Mouse (Mus musculus) cerebellum, adult 2 months (tissue): ENCODE data around the gene Fam118a. TPM values are rescaled to one million over a fixed set of nuclear protein-coding genes. Genes with fewer than 3 reads are reported as not detected.
"Not testable (repeated sequence)": the region's sequence is repeated elsewhere in the genome, so short reads cannot be mapped to it uniquely, and the experiment has no call there.

Source experiments
- DNase-seq, 2 experiments: peaks; one replicate each; pipeline ENCODE4 v3.0.0; 2021
- H3K27ac ChIP-seq: fragments of 200-500 bp; 2 replicates; pipeline ENCODE4 v1.5.1; 2012; ENCODE audit warnings: low read length, control low read depth, inconsistent platforms; ENCODE audit not compliant: insufficient read depth
- H3K27me3 ChIP-seq: fragments of 200-500 bp; 2 replicates; pipeline ENCODE4 v1.6.1; 2012; ENCODE audit warnings: inconsistent platforms, mild to moderate bottlenecking, low read length, moderate library complexity; ENCODE audit not compliant: control insufficient read depth, insufficient read depth
- H3K4me1 ChIP-seq: fragments of 200-500 bp; 2 replicates; pipeline ENCODE4 v1.6.1; 2011; ENCODE audit warnings: low read length; ENCODE audit not compliant: control insufficient read depth, insufficient read depth
- H3K4me3 ChIP-seq: fragments of 200-500 bp; replicated peaks from 2 replicates; pipeline ENCODE3; 2011; ENCODE audit warnings: mild to moderate bottlenecking, low read depth, low read length, control low read depth; ENCODE audit not compliant: insufficient read depth
- CTCF ChIP-seq: fragments of 200-500 bp; IDR thresholded peaks from 2 replicates; pipeline ENCODE4 v1.5.1; 2011; ENCODE audit warnings: low read depth, mild to moderate bottlenecking, control low read depth, low read length, moderate library complexity, borderline replicate concordance; ENCODE audit not compliant: insufficient read depth
- POLR2A ChIP-seq: fragments of 200-500 bp; IDR thresholded peaks from 2 replicates; pipeline ENCODE4 v1.6.1; 2011; ENCODE audit warnings: low read length, control low read depth, borderline replicate concordance; ENCODE audit not compliant: insufficient read depth
- WGBS: fragments of 180-500 bp; shearing (Covaris S2); methylation state at CpG from one replicate; pipeline ENCODE4 v1.1.7; 2018; 5-methylcytosine and 5-hydroxymethylcytosine counted together
- polyA plus RNA-seq: library from polyadenylated mRNA; depleted of rRNA; stranded (reverse); fragments of >200 nt; gene quantifications from 2 replicates; pipeline ENCODE4 v1.2.3, GENCODE M21; 2012; rRNA removed

Fam118a gene
- 17.1 and 17.4 TPM in 2 replicates for polyA plus RNA-seq

DNA sequence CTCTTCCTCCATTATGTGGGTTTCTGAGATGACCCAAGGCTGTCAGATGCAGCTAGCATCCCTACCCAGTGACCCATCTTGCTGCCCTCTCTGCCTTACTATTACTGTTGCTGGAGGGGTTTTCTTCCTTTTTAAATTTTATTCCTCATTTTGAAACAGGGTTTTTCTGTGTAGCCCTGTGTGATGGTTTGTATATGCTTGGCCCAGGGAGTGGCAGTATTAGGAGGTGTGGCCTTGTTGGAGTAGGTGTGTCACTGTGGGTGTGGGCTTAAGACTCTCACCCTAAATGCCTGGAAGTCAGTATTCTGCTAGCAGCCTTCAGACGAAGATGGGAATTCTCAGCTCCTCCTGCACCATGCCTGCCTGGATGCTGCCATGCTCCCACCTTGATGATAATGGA, at the start of gene Fam118a:
Gene Fam118a (plus strand): TSS at position 301 of the 400 bp plus-strand sequence.
- DNase-seq, H3K27me3 ChIP-seq, H3K27ac ChIP-seq, H3K4me3 ChIP-seq, H3K4me1 ChIP-seq: not testable (repeated sequence)
- 68% methylated on average over 1 of the region's 1 CpGs for WGBS

DNA sequence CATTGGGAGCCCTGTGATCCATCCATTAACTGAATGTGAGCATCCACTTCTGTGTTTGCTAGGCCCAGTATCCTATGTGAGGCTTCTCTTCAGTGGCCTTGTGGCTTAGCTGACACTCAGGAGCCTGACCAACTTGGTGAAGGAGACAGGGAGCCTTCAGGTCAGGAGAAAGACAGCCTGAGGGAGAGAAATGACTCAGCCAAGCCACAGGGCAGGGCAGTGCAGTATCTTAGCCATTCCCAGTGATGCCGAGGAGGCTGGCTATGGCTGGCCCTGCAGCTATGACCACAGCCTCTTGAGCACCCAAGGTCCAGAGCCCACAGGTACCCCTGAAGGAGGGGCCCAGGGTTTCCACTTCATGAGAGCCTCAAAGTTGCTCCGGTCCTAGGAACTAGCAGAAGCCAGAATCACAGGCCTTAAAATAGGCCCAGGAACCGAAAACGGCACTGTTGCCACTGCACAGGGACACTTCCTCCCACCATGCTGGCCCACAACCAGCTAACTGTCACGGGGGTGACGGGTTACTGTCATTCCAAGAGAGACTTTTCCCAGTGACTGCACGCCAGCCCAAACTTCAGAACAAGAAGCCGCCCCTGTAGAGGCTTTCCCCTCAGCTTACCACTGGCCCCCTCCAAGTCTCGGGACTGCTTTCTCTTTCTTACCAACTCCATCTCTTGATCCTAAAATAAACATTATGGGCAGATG, 47.0 kb upstream of the Fam118a start:
- TF ChIP-seq POLR2A = no peak
- no peak for TF ChIP-seq CTCF
- no peak for DNase-seq
- Histone ChIP-seq H3K27ac (no peak overlapping the region), H3K4me3 (no peak overlapping the region), H3K27me3 (no peaks in the 10 kb centered on the region), H3K4me1 (peaks cover 35% of the 10 kb centered on the region)
- 25% methylated on average over 9 of the region's 9 CpGs for WGBS

DNA sequence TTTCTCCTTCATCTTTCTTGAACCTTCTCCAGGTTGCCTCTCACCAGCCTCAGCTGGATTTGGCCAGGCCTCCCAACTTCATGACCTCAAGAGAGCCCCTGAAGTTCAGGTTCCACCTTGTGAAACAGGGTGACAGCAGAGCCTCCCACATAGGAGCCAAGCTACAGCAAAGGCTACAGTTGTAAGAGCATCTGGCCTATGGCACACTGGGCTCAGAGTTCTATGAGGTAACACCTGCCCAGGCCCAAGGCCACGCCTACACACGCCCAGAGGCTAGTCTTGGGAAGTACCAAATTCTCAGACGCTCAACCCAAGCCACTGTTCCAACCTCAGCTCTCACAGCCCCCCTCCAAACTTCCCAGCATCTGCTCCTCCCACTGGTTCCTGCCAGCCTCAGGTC, 45.9 kb upstream of the Fam118a start:
- 78% methylated on average over 3 of the region's 3 CpGs for WGBS
- TF ChIP-seq CTCF (no peak), POLR2A (no peak)
- DNase-seq = no peak
- Histone ChIP-seq H3K4me3 (no peak overlapping the region), H3K27ac (no peak overlapping the region), H3K4me1 (peaks cover 32% of the 10 kb centered on the region), H3K27me3 (no peaks in the 10 kb centered on the region)

DNA sequence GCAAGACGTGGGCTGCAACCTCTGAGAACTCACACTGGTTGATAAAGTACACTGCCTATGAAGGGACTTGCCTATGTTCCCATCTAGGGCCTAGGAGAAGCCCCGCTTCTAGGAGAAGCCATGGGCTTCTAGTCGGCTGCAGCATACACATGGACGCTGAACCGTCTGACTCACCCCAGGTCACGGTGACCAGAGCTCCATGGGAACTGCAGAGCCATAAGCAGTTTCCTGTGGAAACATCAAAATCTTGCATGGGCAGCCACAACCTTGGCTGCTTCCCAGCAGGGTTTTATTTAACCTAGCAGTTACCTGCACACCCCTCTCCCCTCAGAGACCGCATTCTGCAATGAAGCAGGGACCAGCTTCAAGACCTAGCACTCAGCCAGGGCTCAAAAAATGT, 45.0 kb upstream of the Fam118a start:
- H3K27ac ChIP-seq = no peak overlapping the region
- 65% methylated on average over 7 of the region's 7 CpGs for WGBS

DNA sequence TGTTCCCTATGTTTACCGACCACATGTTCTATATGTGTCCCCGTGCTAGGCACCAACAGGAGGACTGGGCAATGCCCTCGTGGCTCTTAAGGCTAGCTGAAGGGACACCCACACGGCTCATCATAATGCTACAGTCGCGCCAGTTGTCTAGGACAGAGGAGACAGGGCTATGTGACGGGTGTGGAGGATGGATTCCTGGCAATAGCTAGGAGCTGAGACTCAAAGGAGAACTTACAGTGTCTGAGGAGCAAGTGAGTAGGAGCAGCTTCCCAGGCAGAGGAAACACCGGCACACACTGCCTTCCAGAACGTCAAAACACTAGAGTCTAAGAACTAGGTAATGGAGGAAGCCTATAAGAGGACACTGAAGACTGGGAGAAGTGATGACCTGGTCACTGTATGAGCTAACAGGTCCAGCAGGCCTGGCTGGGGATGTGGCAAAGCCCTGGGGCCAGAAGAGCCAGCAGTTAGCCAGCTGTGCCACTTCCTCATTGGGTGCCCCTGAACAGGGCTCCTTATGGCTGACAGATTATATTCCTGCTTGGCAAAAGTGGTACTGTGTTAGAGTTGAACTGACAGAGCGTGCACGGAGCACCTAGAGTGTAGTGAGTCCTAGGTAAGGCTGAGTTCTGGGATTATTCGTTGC, 43.1 kb upstream of the Fam118a start:
- WGBS = 54% methylated on average over 12 of the region's 12 CpGs
- no peaks in the 10 kb centered on the region for H3K27me3 ChIP-seq
- no peak overlapping the region for H3K4me3 ChIP-seq
- peaks cover 28% of the 10 kb centered on the region for H3K4me1 ChIP-seq
- H3K27ac ChIP-seq = no peak overlapping the region
- no peak for DNase-seq
- no peak for TF ChIP-seq POLR2A
- no peak for TF ChIP-seq CTCF

More for the DNA sequence above, 45.0 kb upstream of the Fam118a start:
- no peak for DNase-seq
- peaks cover 32% of the 10 kb centered on the region for H3K4me1 ChIP-seq
- H3K27me3 ChIP-seq = no peaks in the 10 kb centered on the region
- no peak overlapping the region for H3K4me3 ChIP-seq
- TF ChIP-seq CTCF (no peak), POLR2A (no peak)

DNA sequence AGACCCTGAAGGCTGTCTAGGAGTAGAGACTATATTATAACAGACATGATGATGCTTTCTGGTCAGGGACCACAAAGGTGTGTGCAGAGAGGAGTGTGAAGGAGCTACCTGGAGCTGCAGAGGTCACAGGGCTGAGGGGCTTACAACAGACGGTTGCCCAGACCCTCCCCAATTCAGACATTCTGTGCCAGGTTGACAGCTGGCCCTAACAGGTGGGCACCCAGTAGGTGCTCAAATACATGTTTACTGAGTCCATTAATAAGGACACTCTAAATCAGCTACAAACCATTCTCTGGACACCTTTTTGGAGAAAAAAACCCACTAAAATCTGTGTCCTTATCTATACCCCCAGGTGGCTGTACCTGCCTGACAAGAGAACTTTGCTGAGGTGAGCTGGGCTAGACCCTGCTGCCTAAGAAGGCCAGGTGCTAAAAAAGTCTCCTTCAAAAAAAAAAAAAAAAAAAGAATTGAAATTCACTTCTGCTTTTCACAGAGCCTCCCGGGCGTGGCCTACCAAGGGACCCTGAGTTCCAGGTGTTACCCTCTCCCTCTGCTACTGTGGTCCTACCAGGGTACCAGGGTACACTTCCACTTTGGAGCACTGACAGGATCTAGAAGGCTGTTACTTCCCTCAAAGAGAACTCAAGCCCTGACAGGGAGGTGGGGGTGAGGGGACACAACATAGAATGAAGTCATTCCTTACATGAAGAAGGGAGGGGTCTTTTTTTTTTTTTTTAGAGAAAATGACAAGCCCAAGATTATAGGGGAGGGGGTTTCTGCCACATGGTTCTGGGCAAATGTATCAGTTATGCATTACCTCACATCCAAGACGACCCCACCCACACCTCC, 42.4 kb upstream of the Fam118a start:
- peak in 1 of 2 experiments; percentile 30 for DNase-seq
- H3K27me3 ChIP-seq = no peaks in the 10 kb centered on the region
- 32% methylated on average over 4 of the region's 4 CpGs for WGBS
- no peak for TF ChIP-seq CTCF
- TF ChIP-seq POLR2A = no peak
- peaks cover 28% of the 10 kb centered on the region for H3K4me1 ChIP-seq
- H3K27ac ChIP-seq = 0 out of 2 replicates have a peak overlapping the region, but pooled peaks have one; percentile 18
- H3K4me3 ChIP-seq = peak overlapping the region; percentile 64

DNA sequence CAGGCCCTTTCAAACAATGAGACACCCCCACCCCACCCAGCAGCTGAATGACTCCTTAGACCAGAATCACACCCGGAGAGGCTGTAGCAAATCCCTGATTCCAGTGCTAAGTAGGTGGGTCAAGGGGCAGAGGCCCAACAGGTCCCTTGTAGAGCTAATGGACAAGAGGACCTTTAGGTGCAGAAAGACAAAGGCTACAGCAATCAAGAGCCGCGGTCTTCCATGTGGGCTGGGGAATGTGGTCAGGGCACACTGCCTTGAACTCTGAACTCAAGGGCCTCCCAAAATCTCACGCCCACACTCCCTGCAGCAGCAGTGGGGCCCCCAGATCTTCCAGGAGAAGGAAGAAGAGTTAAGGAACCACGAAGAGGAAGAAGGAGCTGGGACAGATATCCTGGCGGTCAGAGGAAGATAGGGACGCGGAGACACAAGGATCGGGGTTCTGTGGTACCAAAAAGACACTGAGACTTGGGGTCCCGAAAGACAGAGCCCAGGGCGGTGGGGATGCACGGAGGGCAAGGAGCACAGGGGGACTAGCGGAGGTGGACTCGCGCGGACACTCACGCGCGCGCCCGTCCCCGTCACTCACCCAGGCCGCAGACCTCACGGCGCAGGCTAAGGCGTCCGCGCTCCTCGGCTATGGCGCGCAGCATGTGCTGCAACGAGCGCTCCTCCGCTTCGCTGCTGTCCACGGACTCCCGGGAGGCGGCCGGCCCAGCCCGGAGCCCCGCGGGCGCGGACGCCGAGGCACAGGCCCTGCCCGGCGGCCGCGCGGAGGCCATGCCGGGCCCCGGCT, 41.5 kb upstream of the Fam118a start:
- Histone ChIP-seq H3K27me3 (no peaks in the 10 kb centered on the region), H3K4me3 (peak overlapping the region; percentile 64), H3K4me1 (peaks cover 20% of the 10 kb centered on the region), H3K27ac (peak overlapping the region; percentile 18; the same call in 1 of the 2 replicates)
- DNase-seq = peak in 1 of 2 experiments; percentile 65
- TF ChIP-seq POLR2A = no peak
- TF ChIP-seq CTCF = no peak
- WGBS = under 1% methylated on average over 46 of the region's 53 CpGs
